Mouse (Mus musculus) erythroblast, embryonic 14.5 days (primary cell): ENCODE measurements around the gene Diras2. TPM values are rescaled to one million over a fixed set of nuclear protein-coding genes. Genes with fewer than 3 reads are reported as not detected.

Experiments
- H3K27me3 ChIP-seq: 2 replicates; pipeline ENCODE4 v1.6.1; 2012; ENCODE audit warnings: inconsistent platforms; ENCODE audit not compliant: control insufficient read depth
- H3K36me3 ChIP-seq: 2 replicates; pipeline ENCODE4 v1.6.1; 2012; ENCODE audit warnings: mild to moderate bottlenecking, inconsistent platforms; ENCODE audit not compliant: control insufficient read depth
- H3K4me1 ChIP-seq: 2 replicates; pipeline ENCODE4 v1.6.1; 2012; ENCODE audit warnings: inconsistent platforms; ENCODE audit not compliant: control insufficient read depth
- H3K4me3 ChIP-seq: replicated peaks from 2 replicates; pipeline ENCODE3; 2012; ENCODE audit warnings: moderate library complexity, mild to moderate bottlenecking, inconsistent platforms
- H3K9me3 ChIP-seq: 2 replicates; pipeline ENCODE4 v1.6.1; 2012; ENCODE audit warnings: low read length, inconsistent platforms, mixed read lengths; ENCODE audit not compliant: control insufficient read depth
- GATA1 ChIP-seq: IDR thresholded peaks from 2 replicates; pipeline ENCODE4 v1.6.1; 2012; ENCODE audit warnings: low read length, inconsistent platforms, mixed read lengths
- TAL1 ChIP-seq: IDR thresholded peaks from 3 replicates; pipeline ENCODE4 v1.6.1; 2012; ENCODE audit warnings: low read length, inconsistent platforms, mixed read lengths
- polyA plus RNA-seq: library from polyadenylated mRNA; stranded (reverse); fragments of >175 nt; gene quantifications from 2 replicates; pipeline ENCODE4 v1.2.3, GENCODE M21; 2012

Diras2 gene
- polyA plus RNA-seq, 1 experiment = not detected

DNA sequence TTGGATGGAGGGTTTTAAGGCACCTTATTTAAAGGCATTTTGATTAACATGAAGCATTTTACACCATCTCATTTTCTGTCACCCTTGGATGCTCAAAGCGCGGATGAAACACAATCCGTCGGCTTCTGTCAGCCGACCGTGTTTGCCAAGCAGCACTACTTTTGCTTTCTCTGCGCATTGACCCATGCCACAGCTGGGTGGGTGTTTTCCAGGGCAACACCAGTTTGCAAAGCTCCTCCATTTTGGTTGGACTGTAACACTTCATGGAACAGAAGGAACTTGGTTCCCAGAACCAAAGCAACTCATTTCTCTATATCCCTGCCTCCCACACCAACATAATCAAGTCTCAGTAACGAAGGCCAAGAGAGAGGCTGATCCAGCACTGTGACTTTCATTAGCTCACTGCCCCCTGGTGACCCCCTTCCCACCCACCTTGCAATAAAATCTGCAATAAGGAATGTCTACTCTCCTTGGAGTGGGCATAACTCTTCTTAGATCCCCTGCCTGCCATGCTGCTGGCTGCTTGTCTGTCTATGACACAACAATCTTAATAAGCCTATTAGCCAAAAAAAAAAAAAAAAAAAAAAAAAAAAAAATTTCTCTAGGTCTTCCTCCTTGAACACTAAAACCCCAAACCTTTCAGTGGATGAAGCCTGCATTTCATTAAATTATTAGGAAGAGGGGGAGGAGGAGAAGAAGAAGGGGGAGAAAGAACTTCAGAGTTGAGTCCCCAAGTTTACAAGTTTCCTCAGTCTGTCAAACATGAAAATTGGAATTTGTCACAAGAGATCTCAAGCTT lies 30.5 kb upstream of the Diras2 start:
- Histone ChIP-seq H3K4me3 (no peak overlapping the region), H3K9me3 (no peaks in the 10 kb centered on the region), H3K36me3 (no peaks in the 10 kb centered on the region), H3K4me1 (no peaks in the 10 kb centered on the region), H3K27me3 (no peaks in the 10 kb centered on the region)
- TF ChIP-seq GATA1 (no peak), TAL1 (no peak)

DNA sequence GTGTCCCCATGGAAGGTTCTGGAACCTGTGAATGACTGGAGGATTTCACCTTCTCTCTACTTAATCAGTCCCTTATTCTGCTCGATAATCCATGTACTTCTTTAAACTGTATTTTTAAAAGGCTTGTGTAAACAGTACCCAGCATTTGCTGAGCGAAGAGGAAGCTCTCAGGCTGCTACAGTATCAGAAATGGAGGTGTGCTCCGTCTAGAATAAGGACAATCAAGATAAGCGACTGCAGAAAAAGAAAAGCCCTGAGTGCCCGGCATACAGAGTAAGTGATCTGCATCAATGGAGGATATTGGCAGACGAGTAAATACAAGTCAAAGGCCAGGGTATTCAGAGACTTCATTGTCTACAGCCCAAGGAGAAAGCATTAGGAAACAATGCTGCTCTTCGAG lies 26.3 kb upstream of the Diras2 start:
- Histone ChIP-seq H3K36me3 (no peaks in the 10 kb centered on the region), H3K9me3 (no peaks in the 10 kb centered on the region), H3K4me3 (no peak overlapping the region), H3K27me3 (no peaks in the 10 kb centered on the region), H3K4me1 (no peaks in the 10 kb centered on the region)
- TF ChIP-seq TAL1 (no peak), GATA1 (no peak)

DNA sequence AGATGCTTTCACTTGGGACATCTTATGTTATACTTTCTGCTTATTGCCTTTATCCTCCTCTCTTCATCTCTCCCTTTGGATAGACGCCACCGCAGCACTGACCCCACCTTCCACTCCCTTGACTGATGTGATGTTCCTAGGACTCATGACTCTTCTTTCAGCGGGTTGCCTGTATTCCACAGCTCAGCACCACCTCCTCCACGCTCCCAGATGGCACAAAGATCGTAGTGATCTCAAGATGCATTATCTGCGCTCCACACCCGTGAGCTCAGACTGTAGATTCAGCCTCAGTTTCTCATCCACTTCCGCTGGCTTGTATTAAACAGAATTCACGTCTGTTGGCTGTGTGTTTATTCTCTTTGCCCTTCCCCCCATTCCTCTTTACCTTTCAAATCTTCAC lies 23.6 kb upstream of the Diras2 start:
- no peaks in the 10 kb centered on the region for H3K27me3 ChIP-seq
- H3K36me3 ChIP-seq = no peaks in the 10 kb centered on the region
- H3K4me1 ChIP-seq = no peaks in the 10 kb centered on the region
- TF ChIP-seq TAL1 = no peak
- no peak for TF ChIP-seq GATA1
- H3K9me3 ChIP-seq = no peaks in the 10 kb centered on the region
- H3K4me3 ChIP-seq = no peak overlapping the region

DNA sequence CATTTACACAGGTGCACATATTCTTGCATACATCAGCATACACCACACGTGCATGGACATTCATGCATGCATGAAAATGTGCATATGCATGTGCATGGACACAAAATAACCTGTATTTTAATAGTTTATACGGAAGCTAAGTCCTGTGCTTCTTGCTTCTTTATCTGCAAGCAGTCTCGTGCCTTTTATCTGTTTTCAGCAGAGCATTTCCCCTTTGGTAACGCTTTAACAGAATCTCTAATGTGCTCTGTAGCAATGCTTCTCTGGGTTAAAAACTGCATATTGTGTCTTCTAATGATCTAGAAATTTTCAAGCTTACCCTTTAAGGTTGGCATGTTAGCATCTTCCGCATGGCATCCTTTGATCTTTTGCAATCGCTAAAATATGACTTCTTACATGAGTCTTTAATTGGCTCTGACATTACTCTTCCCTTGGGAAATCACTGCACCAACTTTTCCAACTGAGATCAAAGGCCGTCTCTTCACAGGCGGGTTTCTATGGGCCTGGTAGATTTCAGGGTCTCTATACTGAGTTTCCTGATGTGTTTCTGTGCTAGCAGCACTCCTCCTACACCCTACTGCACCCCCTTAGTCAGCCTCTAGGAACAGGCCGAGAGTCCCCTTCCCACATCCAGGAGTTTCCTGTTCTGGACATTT lies 21.9 kb upstream of the Diras2 start:
- peaks cover 4% of the 10 kb centered on the region; the same call in 1 of the 2 replicates for H3K9me3 ChIP-seq
- H3K27me3 ChIP-seq = no peaks in the 10 kb centered on the region
- H3K4me3 ChIP-seq = no peak overlapping the region
- TF ChIP-seq GATA1 (no peak), TAL1 (no peak)
- H3K36me3 ChIP-seq = no peaks in the 10 kb centered on the region
- H3K4me1 ChIP-seq = no peaks in the 10 kb centered on the region

DNA sequence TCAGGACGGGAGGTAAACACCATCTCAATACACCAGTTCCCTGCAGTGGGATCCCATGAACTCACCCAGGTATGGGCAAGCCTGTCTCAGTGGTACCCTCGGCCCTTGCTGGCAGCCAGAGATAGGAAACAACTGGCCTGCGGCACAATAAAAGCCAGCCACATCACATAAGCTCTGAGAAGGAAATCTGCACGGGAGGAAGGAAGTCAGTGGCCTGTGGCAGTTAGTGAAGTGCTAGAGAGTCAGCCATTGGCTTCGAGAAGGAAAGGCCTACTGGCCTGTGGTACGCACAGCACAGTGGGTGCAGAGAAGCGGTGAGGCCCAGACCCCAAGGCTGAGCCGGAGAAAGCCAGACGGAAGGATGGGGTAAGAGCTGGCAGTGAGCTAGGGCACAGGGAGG lies 20.2 kb upstream of the Diras2 start:
- Histone ChIP-seq H3K4me1 (no peaks in the 10 kb centered on the region), H3K27me3 (no peaks in the 10 kb centered on the region), H3K36me3 (no peaks in the 10 kb centered on the region), H3K4me3 (no peak overlapping the region), H3K9me3 (peaks cover 4% of the 10 kb centered on the region; the same call in 1 of the 2 replicates)
- no peak for TF ChIP-seq TAL1
- no peak for TF ChIP-seq GATA1

DNA sequence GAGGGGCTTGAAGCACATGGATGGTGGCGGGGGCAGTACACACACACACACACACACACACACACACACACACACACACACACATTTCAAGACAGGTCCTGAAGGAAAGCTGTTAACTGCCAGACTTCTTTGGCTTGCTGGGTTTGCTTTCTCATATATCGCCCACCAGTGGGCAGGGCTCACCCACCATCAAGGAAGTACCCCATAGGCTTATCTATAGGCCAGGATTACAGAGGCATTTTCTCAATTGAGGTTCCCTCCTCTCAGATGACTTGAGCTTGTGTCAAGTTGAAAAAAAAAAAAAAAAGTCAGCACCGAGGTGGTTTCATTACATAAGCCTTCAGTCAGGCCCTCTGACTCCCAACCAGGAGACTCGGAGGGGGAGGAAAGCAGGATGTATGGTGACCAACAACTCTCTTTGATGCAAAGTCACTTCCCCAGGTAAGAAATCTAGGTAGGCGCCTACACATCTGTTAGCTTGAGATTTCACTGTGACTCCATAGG lies 19.7 kb upstream of the Diras2 start:
- no peaks in the 10 kb centered on the region for H3K36me3 ChIP-seq
- no peak overlapping the region for H3K4me3 ChIP-seq
- no peaks in the 10 kb centered on the region for H3K27me3 ChIP-seq
- no peaks in the 10 kb centered on the region for H3K4me1 ChIP-seq
- TF ChIP-seq TAL1 = no peak
- TF ChIP-seq GATA1 = no peak
- H3K9me3 ChIP-seq = peaks cover 4% of the 10 kb centered on the region; the same call in 1 of the 2 replicates

DNA sequence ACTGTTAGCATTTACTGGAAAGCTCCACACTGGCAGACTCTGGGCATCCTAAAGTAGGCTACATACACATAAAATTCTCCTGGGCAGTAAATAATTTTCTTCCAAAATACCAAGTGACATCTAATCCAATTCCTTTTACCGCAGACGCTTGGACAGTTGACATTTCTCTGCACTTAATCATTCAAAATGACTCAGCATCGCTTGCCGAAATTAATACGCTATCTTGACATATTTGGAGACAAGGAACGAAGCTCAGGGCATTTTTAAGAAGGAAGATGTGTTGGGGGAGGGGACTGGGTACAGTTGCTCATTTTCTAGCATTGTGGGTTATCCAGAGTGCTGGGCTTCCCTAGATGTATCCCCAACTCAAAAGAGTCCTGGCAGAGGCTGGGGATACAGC lies 15.2 kb upstream of the Diras2 start:
- no peaks in the 10 kb centered on the region for H3K4me1 ChIP-seq
- no peaks in the 10 kb centered on the region for H3K36me3 ChIP-seq
- peaks cover 4% of the 10 kb centered on the region; the same call in 1 of the 2 replicates for H3K9me3 ChIP-seq
- no peak for TF ChIP-seq GATA1
- no peak for TF ChIP-seq TAL1
- no peaks in the 10 kb centered on the region for H3K27me3 ChIP-seq
- no peak overlapping the region for H3K4me3 ChIP-seq

DNA sequence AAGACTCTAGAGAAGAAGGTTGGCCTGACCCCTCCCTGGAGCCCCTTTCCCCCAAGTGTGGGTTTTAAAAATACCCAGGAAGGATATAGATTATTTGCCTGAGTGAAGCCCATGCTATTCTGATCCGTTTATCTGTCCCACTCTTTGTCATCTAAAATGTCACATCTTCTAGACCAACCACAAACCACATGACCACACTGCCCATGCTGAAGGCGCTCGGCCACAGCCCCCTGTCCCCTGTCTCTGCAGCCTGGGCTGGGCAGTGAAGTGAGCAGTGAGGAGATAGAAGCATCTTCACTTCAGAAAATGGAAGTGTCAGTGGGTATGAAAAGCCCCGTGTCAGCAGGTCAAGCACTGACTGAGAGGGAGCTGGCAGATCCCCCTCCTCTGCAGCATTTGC lies 11.6 kb upstream of the Diras2 start:
- H3K9me3 ChIP-seq = no peaks in the 10 kb centered on the region
- H3K4me1 ChIP-seq = no peaks in the 10 kb centered on the region
- no peak for TF ChIP-seq TAL1
- TF ChIP-seq GATA1 = no peak
- no peaks in the 10 kb centered on the region for H3K36me3 ChIP-seq
- H3K27me3 ChIP-seq = no peaks in the 10 kb centered on the region
- H3K4me3 ChIP-seq = no peak overlapping the region

DNA sequence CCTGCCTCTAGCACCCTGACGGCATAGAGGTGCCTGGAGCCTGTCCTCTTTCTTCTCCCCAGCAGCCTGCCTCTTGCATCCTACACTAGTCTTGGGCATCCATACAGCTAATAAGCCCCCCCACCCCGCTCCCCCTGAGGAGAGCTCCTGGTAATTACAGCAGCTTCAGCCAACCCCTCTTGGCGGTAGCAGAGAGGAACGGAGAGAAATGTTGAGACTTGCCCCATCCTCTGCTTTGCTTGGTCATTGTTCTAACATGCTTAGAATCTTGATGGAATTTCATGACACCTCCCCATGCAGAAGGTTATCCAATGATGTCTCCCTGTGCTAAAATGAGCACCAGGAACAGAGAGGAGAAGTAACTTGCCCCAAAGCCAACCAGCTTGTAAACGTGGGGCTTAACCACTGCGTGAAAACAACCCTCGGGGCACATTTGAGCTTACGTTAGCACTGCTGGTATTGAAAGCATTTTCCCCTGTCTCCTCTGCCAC lies 11.0 kb upstream of the Diras2 start:
- H3K4me1 ChIP-seq = no peaks in the 10 kb centered on the region
- H3K9me3 ChIP-seq = no peaks in the 10 kb centered on the region
- no peaks in the 10 kb centered on the region for H3K36me3 ChIP-seq
- TF ChIP-seq TAL1 (no peak), GATA1 (no peak)
- no peak overlapping the region for H3K4me3 ChIP-seq
- no peaks in the 10 kb centered on the region for H3K27me3 ChIP-seq
